Mouse (Mus musculus): ENCODE results near the gene Tcf12. TPM values are rescaled to one million over a fixed set of nuclear protein-coding genes. Genes with fewer than 3 reads are reported as not detected.

The Tcf12 gene
- total RNA-seq, 2 experiments from 2014 or later, result 29.7 to 39.4 TPM

DNA sequence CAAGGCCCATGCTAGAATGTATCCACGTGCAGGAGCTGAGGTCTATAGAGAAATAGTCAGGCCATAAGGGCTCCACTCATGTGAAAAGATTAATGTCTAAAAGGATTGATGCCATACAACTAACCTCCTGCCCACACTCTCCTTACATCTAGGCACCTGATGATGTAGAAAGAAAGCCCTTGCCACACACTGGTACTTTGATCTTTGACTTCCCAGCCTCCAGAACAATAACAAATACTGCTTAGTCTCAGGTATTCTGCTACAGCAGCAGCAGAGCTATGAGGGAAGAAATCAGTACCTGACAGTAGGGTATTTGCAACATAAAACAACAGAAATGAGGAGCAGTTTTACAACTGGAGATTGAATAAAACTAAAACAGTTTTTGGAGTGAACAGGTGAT, 19.5 kb downstream of the Tcf12 start:
- DNase-seq, result no peak
- intact Hi-C loops (cut with DNase I), result no loop called here

DNA sequence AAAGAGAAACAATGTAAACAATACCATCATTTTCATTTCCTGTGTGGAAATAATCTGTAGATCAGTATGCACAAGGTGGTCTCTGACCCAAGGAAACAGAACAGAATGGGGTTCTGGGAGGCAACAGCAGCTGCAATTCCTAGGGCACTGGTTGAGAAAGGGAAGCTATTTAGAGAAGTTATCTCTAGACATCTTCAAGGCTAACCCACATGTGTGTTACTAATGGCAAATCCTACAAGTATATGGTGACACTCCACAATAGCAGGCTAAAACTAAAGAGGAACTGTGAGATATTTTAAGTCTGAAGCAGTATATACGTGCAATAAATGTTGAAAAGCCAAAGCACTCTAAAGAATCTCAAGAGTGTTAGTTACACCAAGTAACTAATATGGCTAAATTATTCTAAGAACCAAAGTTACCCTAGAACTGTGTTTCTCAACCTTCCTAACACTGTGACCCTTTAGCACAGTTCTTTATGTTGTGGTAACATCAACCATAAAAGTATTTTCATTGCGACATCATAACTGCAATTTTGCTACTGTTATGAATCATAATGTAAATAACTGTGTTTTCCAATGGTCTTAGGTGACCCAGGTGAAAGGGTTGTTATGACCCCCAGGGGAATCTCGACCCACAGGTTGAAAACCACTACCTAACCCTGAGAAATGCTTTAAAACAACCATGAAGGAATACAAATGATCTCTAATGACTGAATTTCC, 22.6 kb downstream of the Tcf12 start:
- intact Hi-C loops (cut with DNase I), result no loop called here
- DNase-seq, result no peak

DNA sequence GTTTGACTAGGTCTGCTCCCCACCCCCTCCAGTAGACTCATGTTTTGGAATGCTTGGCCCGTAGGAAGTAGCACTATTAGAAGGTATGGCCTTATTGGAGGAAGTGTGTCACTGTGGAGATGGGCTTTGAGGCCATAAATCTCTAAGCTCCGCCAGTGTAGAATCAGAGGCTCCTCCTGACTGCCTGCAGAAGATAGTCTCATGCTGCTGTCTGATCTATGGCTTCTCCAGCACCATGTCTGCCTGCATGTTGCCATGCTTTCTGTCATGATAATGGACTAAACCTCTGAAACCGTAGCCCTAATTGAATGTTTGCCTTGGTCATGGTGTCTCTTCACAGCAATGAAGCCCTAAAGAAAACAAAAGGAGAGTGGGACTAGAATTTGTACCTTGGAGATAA, 26.7 kb downstream of the Tcf12 start:
- intact Hi-C loops (cut with DNase I), result no loop called here
- no peak for DNase-seq

DNA sequence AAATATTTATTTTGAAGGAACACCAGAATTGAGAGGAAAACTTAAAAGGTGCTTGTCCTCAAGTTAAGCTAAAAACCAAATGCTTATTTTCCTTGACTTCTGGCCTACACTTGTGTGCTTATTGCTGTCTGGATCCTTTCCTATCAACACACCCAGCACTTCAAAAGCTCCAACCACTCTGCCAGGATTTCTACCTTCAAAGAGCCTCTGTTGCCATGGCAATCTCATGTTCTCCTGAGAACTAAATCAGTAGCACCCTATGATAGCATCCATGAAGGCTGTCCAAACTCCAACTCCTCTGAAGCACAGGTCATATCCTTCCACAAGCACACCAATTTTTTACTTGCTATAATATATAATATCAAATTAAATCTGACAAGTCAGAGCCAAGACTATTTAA, 27.5 kb downstream of the Tcf12 start:
- intact Hi-C loops (cut with DNase I), result no loop called here
- peak in 1 of 2 experiments; percentile 7 for DNase-seq

DNA sequence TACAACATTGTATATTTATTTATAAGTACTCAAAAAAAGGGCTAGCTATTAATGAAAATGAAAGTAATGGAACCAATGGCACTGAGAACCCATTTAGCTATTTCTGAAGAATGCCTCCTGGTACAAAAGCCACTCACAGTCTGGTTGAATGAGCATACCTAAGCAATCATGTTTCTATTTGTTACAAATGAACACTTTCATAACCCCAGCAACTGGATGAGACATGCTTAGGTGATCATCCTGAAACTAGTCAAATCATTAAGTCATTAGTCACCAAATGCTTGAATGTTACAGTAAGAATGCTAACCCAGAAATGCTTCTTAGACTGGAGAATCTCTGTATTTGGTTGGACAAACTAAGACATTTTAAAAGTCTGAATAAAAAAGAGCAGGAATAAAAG, 35.5 kb downstream of the Tcf12 start:
- no peak for DNase-seq
- intact Hi-C loops (cut with DNase I), result no loop called here

GRCm38 (mm10) chr9:72066151-72066550, 45.5 kb downstream of the Tcf12 start:
- intact Hi-C loops (cut with DNase I), result no loop called here
- DNase-seq, result no peak

- intact Hi-C loops (cut with DNase I), result no loop called here
- no peak for DNase-seq
Observed at GRCm38 (mm10) chr9:72053144-72053543, 58.5 kb downstream of the Tcf12 start.

DNA sequence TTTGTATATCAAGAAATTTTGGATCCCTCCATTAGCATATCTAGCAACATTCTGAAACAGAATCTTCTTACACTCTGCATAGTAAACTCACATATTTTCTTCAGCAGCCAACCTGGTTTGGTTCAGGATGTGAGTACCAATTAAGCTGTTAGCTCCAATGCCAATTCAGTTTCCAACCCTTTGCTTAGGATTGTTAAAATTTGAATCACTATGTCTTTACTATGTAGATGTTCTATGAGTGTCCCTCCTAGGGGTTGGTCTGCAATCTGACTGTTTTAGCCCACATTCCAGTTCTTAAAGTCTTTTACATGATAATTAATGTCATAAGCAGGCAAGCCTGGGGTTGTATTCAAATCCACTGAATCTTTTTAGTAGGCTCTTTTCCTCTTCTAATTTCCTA, 71.5 kb downstream of the Tcf12 start:
- no peak for DNase-seq
- intact Hi-C loops (cut with DNase I), result no loop called here

DNA sequence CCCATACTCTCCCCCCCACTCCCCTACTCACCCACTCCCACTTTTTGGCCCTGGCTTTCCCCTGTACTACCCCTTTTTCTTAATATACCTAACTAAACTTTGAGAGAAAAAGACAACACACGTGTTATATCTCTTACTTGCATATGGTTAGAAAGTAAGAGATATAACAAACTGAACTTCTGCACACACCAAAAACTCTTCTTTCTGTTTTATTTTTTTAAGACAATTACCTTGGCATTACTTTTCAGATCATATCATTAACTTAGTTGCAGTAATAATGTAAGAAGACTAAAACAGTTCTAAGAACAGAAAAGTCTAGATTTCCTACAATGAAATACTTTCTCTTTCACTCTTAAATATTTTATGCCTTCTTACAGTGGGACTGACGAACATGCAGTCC, 72.3 kb downstream of the Tcf12 start:
- DNase-seq, result no peak
- intact Hi-C loops (cut with DNase I), result no loop called here

- DNase-seq, result no peak
- intact Hi-C loops (cut with DNase I), result no loop called here
Observed at GRCm38 (mm10) chr9:72037059-72037516, 74.6 kb downstream of the Tcf12 start.

GRCm38 (mm10) chr9:72036257-72036656, 75.4 kb downstream of the Tcf12 start:
- no peak for DNase-seq
- intact Hi-C loops (cut with DNase I), result no loop called here

- intact Hi-C loops (cut with DNase I), result no loop called here
- DNase-seq, result no peak
Observed at GRCm38 (mm10) chr9:72033271-72033670, 78.4 kb downstream of the Tcf12 start.

DNA sequence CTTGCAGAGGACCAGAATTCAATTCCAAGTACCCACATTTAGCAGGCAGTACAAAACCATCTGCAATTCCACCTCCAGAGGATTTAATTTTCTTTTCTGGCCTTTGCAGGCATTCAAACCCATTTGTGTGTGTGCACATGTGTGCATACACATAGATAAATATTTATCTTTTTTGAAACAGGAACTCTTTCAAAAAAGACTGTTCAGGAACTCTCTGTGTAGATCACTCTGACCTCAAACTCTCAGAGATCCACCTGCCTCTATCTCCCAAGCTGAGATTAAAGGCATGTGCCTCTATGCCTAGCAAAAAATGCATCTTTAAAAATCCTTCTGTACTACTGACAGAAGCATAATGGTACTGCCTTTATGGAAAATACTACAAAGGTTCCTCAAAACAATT, 81.4 kb downstream of the Tcf12 start:
- DNase-seq, result no peak

DNA sequence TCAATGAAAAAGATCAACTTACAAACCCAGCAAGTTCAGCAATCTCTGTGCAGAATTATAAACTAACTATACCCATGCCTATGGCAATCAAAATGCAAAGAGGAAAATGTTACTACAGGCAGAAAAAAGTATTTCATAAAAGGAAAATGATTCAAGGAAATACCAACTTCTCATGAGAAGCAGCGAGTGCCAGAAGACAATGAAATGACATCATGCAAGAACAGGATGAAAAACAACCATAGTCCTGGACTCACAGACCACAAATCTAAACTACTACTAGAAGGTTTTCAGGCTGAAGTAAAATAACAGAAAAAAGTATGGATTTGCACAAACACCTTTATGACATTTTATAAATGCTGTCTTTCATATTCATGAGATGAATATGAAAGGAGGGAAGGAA, 82.1 kb downstream of the Tcf12 start:
- no peak for DNase-seq
- intact Hi-C loops (cut with DNase I), result no loop called here

More for the DNA sequence above, 81.4 kb downstream of the Tcf12 start:
- intact Hi-C loops (cut with DNase I), result no loop called here

DNA sequence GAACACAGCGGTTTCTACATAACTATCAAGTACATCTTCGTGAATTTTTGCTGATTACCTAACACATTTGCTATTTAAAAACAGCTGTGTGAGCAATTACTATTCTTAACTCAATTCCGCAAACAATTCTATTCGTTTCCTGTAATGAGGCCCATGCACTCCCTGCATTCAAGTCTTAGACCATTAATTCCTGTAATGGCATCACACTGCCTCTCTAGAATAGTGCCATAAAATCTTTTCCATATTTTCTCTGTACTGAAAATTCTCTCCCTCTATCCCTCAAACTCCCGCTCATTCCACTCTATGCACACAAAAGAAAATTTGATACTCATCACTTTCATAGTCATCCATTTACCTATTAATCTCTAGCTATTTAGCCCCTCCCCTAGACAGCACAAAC, 88.4 kb downstream of the Tcf12 start:
- intact Hi-C loops (cut with DNase I), result no loop called here

GRCm38 (mm10) chr9:72021512-72021911, 90.2 kb downstream of the Tcf12 start:
- no peak for DNase-seq
- intact Hi-C loops (cut with DNase I), result no loop called here

More for the DNA sequence above, 88.4 kb downstream of the Tcf12 start:
- DNase-seq, result no peak

DNA sequence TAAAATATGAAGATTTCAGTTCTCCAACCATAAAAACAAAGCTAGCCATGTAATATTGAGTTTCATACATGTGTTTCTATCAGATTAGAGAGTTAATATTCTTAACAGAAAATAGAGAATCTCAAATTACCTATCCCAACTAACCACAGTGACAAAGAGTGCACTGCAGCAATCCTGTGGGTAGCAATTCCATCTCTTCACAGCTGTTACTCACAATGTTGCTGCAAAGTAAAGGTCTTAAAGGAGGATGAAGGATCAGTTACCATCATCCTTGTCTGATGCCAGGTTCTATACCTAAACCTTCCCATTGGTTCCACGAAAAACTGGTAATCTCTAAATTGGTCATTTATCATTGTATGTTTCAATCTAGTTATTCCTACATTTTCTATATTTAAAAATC, 95.7 kb downstream of the Tcf12 start:
- intact Hi-C loops (cut with DNase I), result no loop called here
- DNase-seq, result no peak

- no peak for DNase-seq
- intact Hi-C loops (cut with DNase I), result no loop called here
Observed at GRCm38 (mm10) chr9:72014585-72015381, 96.9 kb downstream of the Tcf12 start.

GRCm38 (mm10) chr9:72013541-72013940, 98.1 kb downstream of the Tcf12 start:
- intact Hi-C loops (cut with DNase I), result no loop called here
- no peak for DNase-seq

- intact Hi-C loops (cut with DNase I), result no loop called here
- no peak for DNase-seq
Observed at GRCm38 (mm10) chr9:72008634-72009033, 103.0 kb downstream of the Tcf12 start.

- intact Hi-C loops (cut with DNase I), result no loop called here
Observed at GRCm38 (mm10) chr9:71991147-71991546, 120.5 kb downstream of the Tcf12 start.

DNA sequence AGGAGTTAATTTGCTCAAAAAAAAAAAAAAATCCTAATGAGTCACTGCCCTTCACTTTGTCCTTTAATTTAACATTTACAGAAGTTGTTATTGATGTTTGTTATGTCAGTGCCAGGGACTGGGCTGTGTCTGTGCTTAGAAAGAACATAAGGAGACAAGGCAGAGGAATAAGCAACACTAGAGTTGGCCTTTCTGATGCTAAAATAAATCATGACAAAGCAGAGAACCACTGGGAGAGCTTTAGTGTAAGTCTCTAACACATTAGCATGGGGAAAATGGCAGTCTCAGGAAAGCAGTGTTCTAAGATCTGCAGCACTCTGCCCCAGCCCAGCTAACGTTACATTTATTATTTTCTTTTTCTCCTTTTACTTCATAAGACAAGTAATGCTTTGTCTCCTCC, 121.3 kb downstream of the Tcf12 start:
- DNase-seq, result no peak
- intact Hi-C loops (cut with DNase I), result no loop called here

More at GRCm38 (mm10) chr9:71991147-71991546, 120.5 kb downstream of the Tcf12 start:
- no peak for DNase-seq
